Mouse (Mus musculus) MEL (cell line): ENCODE measurements around the gene Slc35b2. TPM values are rescaled to one million over a fixed set of nuclear protein-coding genes. Genes with fewer than 3 reads are reported as not detected.

Experiments used
- DNase-seq: peaks from one replicate; pipeline ENCODE4 v3.0.0; 2011; ENCODE audit warnings: low read depth, low spot score
- H3K27ac ChIP-seq: 2 replicates; pipeline ENCODE4 v1.5.1; 2012; ENCODE audit warnings: low read depth, mild to moderate bottlenecking, control low read depth, low read length, moderate library complexity; ENCODE audit not compliant: control insufficient read depth
- H3K27me3 ChIP-seq, 2 experiments: fragments of 150-350 bp in 1 of 2; sonication (generic) in 1 of 2; 2 replicates each; pipeline ENCODE4 v1.6.1; 2012; ENCODE audit warnings: low read length in 2 of 2, mild to moderate bottlenecking in 2 of 2, improper control_type of control experiment in 1 of 2, moderate library complexity in 1 of 2; ENCODE audit not compliant: insufficient read depth in 2 of 2, control insufficient read depth in 1 of 2
- H3K36me3 ChIP-seq, 2 experiments: 2 replicates each; pipeline ENCODE4 v1.6.1; 2012 to 2014; ENCODE audit warnings: low read length in 2 of 2, improper control_type of control experiment in 1 of 2, inconsistent platforms in 1 of 2, mild to moderate bottlenecking in 1 of 2; ENCODE audit not compliant: insufficient read depth in 2 of 2, control insufficient read depth in 1 of 2
- H3K4me1 ChIP-seq, 2 experiments: fragments of 150-350 bp in 1 of 2; sonication (generic) in 1 of 2; 2 replicates each; pipeline ENCODE4 v1.6.1; 2012; ENCODE audit warnings: low read length in 2 of 2, improper control_type of control experiment in 1 of 2, mild to moderate bottlenecking in 1 of 2; ENCODE audit not compliant: insufficient read depth in 2 of 2, control insufficient read depth in 1 of 2
- H3K4me3 ChIP-seq, 2 experiments: fragments of 150-350 bp in 1 of 2; sonication (generic) in 1 of 2; 2 replicates each; pipeline ENCODE4 v1.5.1; 2012; ENCODE audit warnings: low read depth in 2 of 2, low read length in 2 of 2, mild to moderate bottlenecking in 2 of 2, moderate library complexity in 2 of 2, control low read depth in 1 of 2, improper control_type of control experiment in 1 of 2; ENCODE audit not compliant: control insufficient read depth in 1 of 2, insufficient read depth in 1 of 2
- H3K79me2 ChIP-seq: 2 replicates; pipeline ENCODE4 v1.6.1; 2012; ENCODE audit warnings: mild to moderate bottlenecking, low read length, moderate library complexity; ENCODE audit not compliant: control insufficient read depth, poor library complexity, insufficient read depth
- H3K9ac ChIP-seq: 2 replicates; pipeline ENCODE4 v1.6.1; 2012; ENCODE audit warnings: low read depth, mild to moderate bottlenecking, control low read depth, low read length, moderate library complexity; ENCODE audit not compliant: control insufficient read depth, poor library complexity, severe bottlenecking
- H3K9me3 ChIP-seq: fragments of 150-350 bp; sonication (generic); replicated peaks from 2 replicates; pipeline ENCODE4 v1.6.1; 2012; ENCODE audit warnings: mild to moderate bottlenecking, low read length, improper control_type of control experiment, moderate library complexity; ENCODE audit not compliant: insufficient read depth
- BHLHE40 ChIP-seq: IDR thresholded peaks from 2 replicates; pipeline ENCODE4 v1.6.1; 2012; ENCODE audit warnings: low read depth, mild to moderate bottlenecking, inconsistent platforms, low read length, improper control_type of control experiment, borderline replicate concordance
- CTCF ChIP-seq, 3 experiments: IDR thresholded peaks in 2 of 3; conservative IDR thresholded peaks in 1 of 3; 2 replicates each; pipeline ENCODE4 v1.5.1; 2011 to 2012; ENCODE audit warnings: low read length in 3 of 3, low read depth in 2 of 3, mild to moderate bottlenecking in 2 of 3, improper control_type of control experiment in 1 of 3, inconsistent platforms in 1 of 3, mixed read lengths in 1 of 3, moderate library complexity in 1 of 3; ENCODE audit not compliant: control insufficient read depth in 1 of 3, insufficient read depth in 1 of 3, poor library complexity in 1 of 3, severe bottlenecking in 1 of 3
- E2F4 ChIP-seq: IDR thresholded peaks from 2 replicates; pipeline ENCODE4 v1.6.1; 2011; ENCODE audit warnings: low read depth, low read length, improper control_type of control experiment, borderline replicate concordance
- ELF1 ChIP-seq: IDR thresholded peaks from 2 replicates; pipeline ENCODE4 v1.6.1; 2014; ENCODE audit warnings: low read depth, mild to moderate bottlenecking, inconsistent platforms, low read length, improper control_type of control experiment, moderate library complexity
- EP300 ChIP-seq, 2 experiments: IDR thresholded peaks; 2 replicates each; pipeline ENCODE4 v1.6.1; 2011; ENCODE audit warnings: improper control_type of control experiment in 2 of 2, low read length in 2 of 2, low read depth in 1 of 2, mild to moderate bottlenecking in 1 of 2
- ETS1 ChIP-seq: IDR thresholded peaks from 2 replicates; pipeline ENCODE4 v1.6.1; 2012; ENCODE audit warnings: low read depth, mild to moderate bottlenecking, inconsistent platforms, low read length, improper control_type of control experiment, moderate library complexity
- KAT2A ChIP-seq: conservative IDR thresholded peaks from 2 replicates; pipeline ENCODE4 v1.6.1; 2012; ENCODE audit warnings: low read depth, low read length, improper control_type of control experiment, inconsistent platforms
- MAFK ChIP-seq: IDR thresholded peaks from 2 replicates; pipeline ENCODE4 v1.6.1; 2011; ENCODE audit warnings: low read depth, mild to moderate bottlenecking, low read length, improper control_type of control experiment, borderline replicate concordance
- MAZ ChIP-seq: IDR thresholded peaks from 2 replicates; pipeline ENCODE4 v1.6.1; 2012; ENCODE audit warnings: low read depth, mild to moderate bottlenecking, inconsistent platforms, low read length, improper control_type of control experiment
- MEF2A ChIP-seq: IDR thresholded peaks from 2 replicates; pipeline ENCODE4 v1.6.1; 2014; ENCODE audit warnings: low read depth, mild to moderate bottlenecking, inconsistent platforms, low read length, improper control_type of control experiment; ENCODE audit not compliant: poor library complexity, insufficient replicate concordance, severe bottlenecking; ENCODE audit errors: extremely low read depth
- POLR2AphosphoS5 ChIP-seq: IDR thresholded peaks from 2 replicates; pipeline ENCODE4 v1.6.1; 2012; ENCODE audit warnings: low read depth, borderline replicate concordance, mild to moderate bottlenecking, inconsistent platforms, low read length, moderate library complexity, mixed read lengths
- RCOR1 ChIP-seq: IDR thresholded peaks from 2 replicates; pipeline ENCODE4 v1.6.1; 2012; ENCODE audit warnings: low read depth, mild to moderate bottlenecking, inconsistent platforms, low read length, improper control_type of control experiment
- SIN3A ChIP-seq: IDR thresholded peaks from 2 replicates; pipeline ENCODE4 v1.6.1; 2012; ENCODE audit warnings: low read length, improper control_type of control experiment, inconsistent platforms
- SMC3 ChIP-seq: IDR thresholded peaks from 2 replicates; pipeline ENCODE4 v1.6.1; 2011; ENCODE audit warnings: low read depth, low read length, improper control_type of control experiment
- UBTF ChIP-seq: IDR thresholded peaks from 2 replicates; pipeline ENCODE4 v1.6.1; 2012; ENCODE audit warnings: low read depth, mild to moderate bottlenecking, inconsistent platforms, low read length, improper control_type of control experiment, moderate library complexity, borderline replicate concordance; ENCODE audit not compliant: insufficient read depth
- USF1 ChIP-seq: IDR thresholded peaks from 2 replicates; pipeline ENCODE4 v1.6.1; 2014; ENCODE audit warnings: low read depth, mild to moderate bottlenecking, inconsistent platforms, low read length, improper control_type of control experiment, moderate library complexity
- ZKSCAN1 ChIP-seq: IDR thresholded peaks from 2 replicates; pipeline ENCODE4 v1.6.1; 2012; ENCODE audit warnings: low read depth, mild to moderate bottlenecking, inconsistent platforms, low read length, improper control_type of control experiment, moderate library complexity
- ZMIZ1 ChIP-seq: IDR thresholded peaks from 2 replicates; pipeline ENCODE4 v1.6.1; 2012; ENCODE audit warnings: low read depth, mild to moderate bottlenecking, inconsistent platforms, low read length, improper control_type of control experiment, moderate library complexity
- polyA plus RNA-seq, 2 experiments: library from polyadenylated mRNA; stranded (reverse) in 1 of 2; unstranded in 1 of 2; fragments of >175 nt in 1 of 2; fragments of >200 nt in 1 of 2; gene quantifications; 2 replicates each; pipeline versions ENCODE4 v1.2.1 to v1.2.4; 2012; ENCODE audit warnings: low replicate concordance in 2 of 2, low read depth in 1 of 2; ENCODE audit not compliant: insufficient read length in 2 of 2, insufficient read depth in 1 of 2, missing spikeins in 1 of 2
- total RNA-seq: library from RNA; depleted of rRNA; stranded (reverse); fragments of 300-350 nt; gene quantifications from 2 replicates; pipeline ENCODE4 v1.2.3, GENCODE M21; 2012

Slc35b2 gene
- total and polyA plus RNA-seq, 3 experiments: 81.7 to 111 TPM; not detected in 1

GRCm38 (mm10) chr17:45595736-45596390, 32.2 kb downstream of the Slc35b2 start (continued):
- TF ChIP-seq MAZ (peak; percentile 64; the same call in 1 of the 2 replicates), UBTF (0 out of 2 replicates have a peak, but pooled peaks have one; percentile 13), MAFK (no peak), USF1 (no peak), ZKSCAN1 (no peak), RCOR1 (no peak)
- TF ChIP-seq, all 39 proteins: peak for 4

DNA sequence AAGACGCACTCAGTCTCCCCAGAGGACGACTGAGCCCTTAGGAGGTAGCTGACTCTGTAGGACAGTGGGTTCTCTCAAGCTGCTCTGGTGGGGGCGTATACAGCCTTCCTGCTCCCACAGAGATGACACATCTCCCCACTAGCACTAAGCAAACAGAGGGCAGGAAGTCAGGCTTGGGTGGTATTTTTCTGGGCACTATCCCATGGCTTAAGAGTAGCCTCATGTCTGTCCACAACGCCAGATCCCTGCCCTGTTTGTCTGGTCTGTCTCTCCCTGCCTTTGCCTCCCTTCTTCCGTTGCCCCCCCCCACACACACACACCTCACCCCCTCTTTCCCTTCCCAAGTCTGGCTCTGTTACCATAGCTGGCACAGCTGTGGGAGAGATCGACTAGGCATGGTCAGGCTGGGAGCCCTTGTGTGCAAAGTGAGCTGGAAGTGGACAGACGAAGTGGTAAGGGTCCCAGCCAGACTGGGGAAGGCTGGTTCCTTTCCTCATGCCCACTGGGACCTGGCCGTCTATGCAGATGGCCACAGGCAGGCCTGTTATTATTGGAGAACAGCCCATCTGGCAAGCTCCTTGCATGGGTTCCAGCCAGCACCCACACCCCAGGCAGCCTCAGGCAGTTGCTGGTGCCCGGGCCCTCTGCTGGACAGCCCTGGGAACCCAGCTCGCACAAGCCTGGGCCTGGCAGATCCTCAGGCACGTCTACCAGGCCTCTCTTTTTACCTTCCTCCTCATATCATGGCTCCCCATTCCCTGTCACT, 33.1 kb downstream of the Slc35b2 start:
- H3K36me3 ChIP-seq: peaks cover 0 to 37% of the 10 kb centered on the region in 2 experiments; a peak in 2 of 4 replicates
- no peaks in the 10 kb centered on the region for H3K9me3 ChIP-seq
- H3K4me1 ChIP-seq: peaks cover 26 to 45% of the 10 kb centered on the region in 2 experiments
- peak overlapping the region in 1 of 2 experiments; percentile 18; a peak in 1 of 4 replicates for H3K4me3 ChIP-seq
- peak overlapping the region; percentile 54 for H3K9ac ChIP-seq
- DNase-seq: peak; percentile 84
- H3K27me3 ChIP-seq: no peaks in the 10 kb centered on the region
- H3K79me2 ChIP-seq: peaks cover 35% of the 10 kb centered on the region
- TF ChIP-seq KAT2A (no peak), MAZ (0 out of 2 replicates have a peak, but pooled peaks have one; percentile 0), MEF2A (no peak), CTCF (IDR thresholded peaks at IDR 0.05 in 2 of 3, conservative IDR thresholded peaks at IDR 0.05 in 1 of 3; ENCODE audit: control insufficient read depth in 1 of 3, insufficient read depth in 1 of 3, low read depth in 2 of 3, low read length in 3 of 3, poor library complexity in 1 of 3, severe bottlenecking in 1 of 3) (peak; percentile 49 to 61 (median 56); a peak in 5 of 6 replicates), ZMIZ1 (no peak), EP300 (IDR thresholded peaks at IDR 0.05; ENCODE audit: low read depth in 1 of 2, low read length in 2 of 2) (0 out of 4 replicates have a peak, but pooled peaks of 1 of the 2 experiments have one; percentile 4), E2F4 (no peak), SMC3 (peak; percentile 36), POLR2AphosphoS5 (no peak), UBTF (peak; percentile 76; the same call in 1 of the 2 replicates), BHLHE40 (no peak), SIN3A (no peak; the same call in 1 of the 2 replicates), ELF1 (no peak), ETS1 (no peak)
- H3K27ac ChIP-seq: peak overlapping the region; percentile 87
